Mouse (Mus musculus): Measurements from ENCODE around the gene Ctdspl. TPM values are rescaled to one million over a fixed set of nuclear protein-coding genes. Genes with fewer than 3 reads are reported as not detected.

The Ctdspl gene
- polyA plus RNA-seq, 1 experiment from 2014 or later, result 8.8 TPM

GRCm38 (mm10) chr9:119034069-119034468 lies 107.8 kb downstream of the Ctdspl start:
- no peak overlapping the region for H3K4me2 ChIP-seq (ENCODE audit: low read length)
- peaks cover 44% of the 10 kb centered on the region for H3K4me1 ChIP-seq (replicated peaks; ENCODE audit: control insufficient read depth, insufficient read depth, low read length)
- no peak overlapping the region for H3K9ac ChIP-seq (replicated peaks; ENCODE audit: low read depth, low read length)
- peaks cover 2% of the 10 kb centered on the region; the same call in 1 of the 2 replicates for H3K36me3 ChIP-seq (ENCODE audit: control insufficient read depth, insufficient read depth)
- H3K27me3 ChIP-seq (replicated peaks; ENCODE audit: control insufficient read depth, insufficient read depth, low read length), result no peaks in the 10 kb centered on the region
- WGBS, result 52% methylated on average over 8 of the region's 8 CpGs
- no peak overlapping the region for H3K27ac ChIP-seq (ENCODE audit: low read length)
- no peak for ATAC-seq
- H3K9me3 ChIP-seq (ENCODE audit: control insufficient read depth, low read length), result no peaks in the 10 kb centered on the region
- no peak overlapping the region for H3K4me3 ChIP-seq (replicated peaks; ENCODE audit: low read length)

GRCm38 (mm10) chr9:119034676-119035665 lies 108.7 kb downstream of the Ctdspl start:
- Histone ChIP-seq H3K4me3 (replicated peaks; ENCODE audit: low read length) (no peak overlapping the region), H3K9me3 (ENCODE audit: control insufficient read depth, low read length) (no peaks in the 10 kb centered on the region), H3K36me3 (ENCODE audit: control insufficient read depth, insufficient read depth) (peaks cover 2% of the 10 kb centered on the region; the same call in 1 of the 2 replicates), H3K9ac (replicated peaks; ENCODE audit: low read depth, low read length) (no peak overlapping the region), H3K4me2 (ENCODE audit: low read length) (no peak overlapping the region), H3K27me3 (replicated peaks; ENCODE audit: control insufficient read depth, insufficient read depth, low read length) (no peaks in the 10 kb centered on the region), H3K27ac (ENCODE audit: low read length) (no peak overlapping the region), H3K4me1 (replicated peaks; ENCODE audit: control insufficient read depth, insufficient read depth, low read length) (peaks cover 44% of the 10 kb centered on the region)
- 0 out of 2 replicates have a peak, but pooled peaks have one; percentile 7 for ATAC-seq
- WGBS, result 36% methylated on average over 29 of the region's 29 CpGs

DNA sequence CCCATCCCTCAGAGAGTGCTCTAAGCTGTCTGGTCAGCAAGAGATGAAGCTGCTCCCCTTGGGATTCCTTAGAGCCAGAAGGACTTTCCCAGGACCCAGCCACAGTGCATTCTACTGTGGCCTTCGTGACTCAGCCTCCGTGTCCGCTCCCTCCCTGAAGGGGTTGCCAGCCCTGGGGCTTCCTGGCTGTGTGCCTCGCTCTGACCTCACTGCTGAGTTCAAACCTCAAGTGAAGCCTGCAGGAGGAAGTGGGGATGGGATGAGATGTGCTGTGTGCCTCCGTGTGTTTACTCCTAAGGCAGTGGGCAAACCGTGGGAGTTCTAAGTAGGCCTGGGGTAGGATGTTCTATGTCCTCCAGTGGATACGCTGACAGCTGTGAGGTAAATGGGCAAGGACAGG lies 109.6 kb downstream of the Ctdspl start:
- H3K4me1 ChIP-seq (replicated peaks; ENCODE audit: control insufficient read depth, insufficient read depth, low read length), result peaks cover 48% of the 10 kb centered on the region
- WGBS, result 72% methylated on average over 7 of the region's 7 CpGs
- no peak overlapping the region for H3K9ac ChIP-seq (replicated peaks; ENCODE audit: low read depth, low read length)
- peaks cover 2% of the 10 kb centered on the region; the same call in 1 of the 2 replicates for H3K36me3 ChIP-seq (ENCODE audit: control insufficient read depth, insufficient read depth)
- H3K27ac ChIP-seq (ENCODE audit: low read length), result no peak overlapping the region
- no peak overlapping the region for H3K4me2 ChIP-seq (ENCODE audit: low read length)
- ATAC-seq, result no peak
- H3K27me3 ChIP-seq (replicated peaks; ENCODE audit: control insufficient read depth, insufficient read depth, low read length), result no peaks in the 10 kb centered on the region
- H3K9me3 ChIP-seq (ENCODE audit: control insufficient read depth, low read length), result no peaks in the 10 kb centered on the region
- no peak overlapping the region for H3K4me3 ChIP-seq (replicated peaks; ENCODE audit: low read length)

- H3K9ac ChIP-seq (replicated peaks; ENCODE audit: low read depth, low read length), result no peak overlapping the region
- H3K36me3 ChIP-seq (ENCODE audit: control insufficient read depth, insufficient read depth), result peaks cover 2% of the 10 kb centered on the region; the same call in 1 of the 2 replicates
- no peak overlapping the region for H3K4me3 ChIP-seq (replicated peaks; ENCODE audit: low read length)
- no peak overlapping the region for H3K27ac ChIP-seq (ENCODE audit: low read length)
- no peaks in the 10 kb centered on the region for H3K9me3 ChIP-seq (ENCODE audit: control insufficient read depth, low read length)
- 47% methylated on average over 15 of the region's 15 CpGs for WGBS
- H3K4me2 ChIP-seq (ENCODE audit: low read length), result no peak overlapping the region
- H3K27me3 ChIP-seq (replicated peaks; ENCODE audit: control insufficient read depth, insufficient read depth, low read length), result no peaks in the 10 kb centered on the region
- ATAC-seq, result no peak
- H3K4me1 ChIP-seq (replicated peaks; ENCODE audit: control insufficient read depth, insufficient read depth, low read length), result peaks cover 46% of the 10 kb centered on the region
Measured at GRCm38 (mm10) chr9:119037076-119037730, 111.0 kb downstream of the Ctdspl start.

- no peak overlapping the region for H3K9ac ChIP-seq (replicated peaks; ENCODE audit: low read depth, low read length)
- H3K4me1 ChIP-seq (replicated peaks; ENCODE audit: control insufficient read depth, insufficient read depth, low read length), result peaks cover 35% of the 10 kb centered on the region
- H3K4me2 ChIP-seq (ENCODE audit: low read length), result no peak overlapping the region
- no peaks in the 10 kb centered on the region for H3K9me3 ChIP-seq (ENCODE audit: control insufficient read depth, low read length)
- WGBS, result 96% methylated on average over 3 of the region's 3 CpGs
- peaks cover 2% of the 10 kb centered on the region; the same call in 1 of the 2 replicates for H3K36me3 ChIP-seq (ENCODE audit: control insufficient read depth, insufficient read depth)
- no peak overlapping the region for H3K4me3 ChIP-seq (replicated peaks; ENCODE audit: low read length)
- H3K27ac ChIP-seq (ENCODE audit: low read length), result no peak overlapping the region
- no peaks in the 10 kb centered on the region for H3K27me3 ChIP-seq (replicated peaks; ENCODE audit: control insufficient read depth, insufficient read depth, low read length)
- no peak for ATAC-seq
Measured at GRCm38 (mm10) chr9:119038574-119038973, 112.3 kb downstream of the Ctdspl start.

DNA sequence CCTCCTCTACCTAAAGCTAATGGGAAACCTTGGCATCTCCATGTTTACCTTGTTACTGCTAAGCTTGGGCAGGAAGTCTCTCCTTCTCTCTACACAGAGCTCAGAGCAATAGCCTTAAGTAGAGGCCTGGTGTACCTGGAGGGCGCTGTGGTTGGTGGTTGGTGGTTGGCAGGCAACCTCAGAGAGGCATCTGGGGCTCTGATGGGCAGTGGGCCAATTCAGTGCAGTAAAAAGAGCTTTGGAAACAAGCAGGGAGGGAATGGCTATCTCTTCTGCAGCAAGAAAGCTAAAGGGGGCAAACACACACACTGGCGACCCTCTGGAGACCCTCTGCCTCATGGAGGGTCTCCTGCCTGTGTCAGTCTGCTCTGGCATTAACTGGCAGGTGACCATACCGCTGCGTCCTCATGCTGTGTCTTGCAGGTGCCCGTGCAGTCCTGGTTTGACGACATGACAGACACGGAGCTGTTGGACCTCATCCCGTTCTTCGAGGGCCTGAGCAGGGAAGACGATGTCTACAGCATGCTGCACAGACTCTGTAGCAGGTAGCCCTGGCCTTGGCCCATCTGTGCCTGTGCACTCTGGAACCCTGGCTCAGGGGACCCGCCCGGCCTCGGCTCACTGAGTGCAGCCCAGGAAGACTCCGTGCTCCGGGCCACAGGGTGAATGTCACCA lies 114.0 kb downstream of the Ctdspl start:
- no peaks in the 10 kb centered on the region for H3K27me3 ChIP-seq (replicated peaks; ENCODE audit: control insufficient read depth, insufficient read depth, low read length)
- no peak for ATAC-seq
- H3K4me3 ChIP-seq (replicated peaks; ENCODE audit: low read length), result no peak overlapping the region
- H3K4me1 ChIP-seq (replicated peaks; ENCODE audit: control insufficient read depth, insufficient read depth, low read length), result peaks cover 20% of the 10 kb centered on the region
- no peak overlapping the region for H3K4me2 ChIP-seq (ENCODE audit: low read length)
- WGBS, result 70% methylated on average over 15 of the region's 15 CpGs
- no peaks in the 10 kb centered on the region for H3K9me3 ChIP-seq (ENCODE audit: control insufficient read depth, low read length)
- no peak overlapping the region for H3K9ac ChIP-seq (replicated peaks; ENCODE audit: low read depth, low read length)
- H3K36me3 ChIP-seq (ENCODE audit: control insufficient read depth, insufficient read depth), result peaks cover 2% of the 10 kb centered on the region; the same call in 1 of the 2 replicates
- no peak overlapping the region for H3K27ac ChIP-seq (ENCODE audit: low read length)

DNA sequence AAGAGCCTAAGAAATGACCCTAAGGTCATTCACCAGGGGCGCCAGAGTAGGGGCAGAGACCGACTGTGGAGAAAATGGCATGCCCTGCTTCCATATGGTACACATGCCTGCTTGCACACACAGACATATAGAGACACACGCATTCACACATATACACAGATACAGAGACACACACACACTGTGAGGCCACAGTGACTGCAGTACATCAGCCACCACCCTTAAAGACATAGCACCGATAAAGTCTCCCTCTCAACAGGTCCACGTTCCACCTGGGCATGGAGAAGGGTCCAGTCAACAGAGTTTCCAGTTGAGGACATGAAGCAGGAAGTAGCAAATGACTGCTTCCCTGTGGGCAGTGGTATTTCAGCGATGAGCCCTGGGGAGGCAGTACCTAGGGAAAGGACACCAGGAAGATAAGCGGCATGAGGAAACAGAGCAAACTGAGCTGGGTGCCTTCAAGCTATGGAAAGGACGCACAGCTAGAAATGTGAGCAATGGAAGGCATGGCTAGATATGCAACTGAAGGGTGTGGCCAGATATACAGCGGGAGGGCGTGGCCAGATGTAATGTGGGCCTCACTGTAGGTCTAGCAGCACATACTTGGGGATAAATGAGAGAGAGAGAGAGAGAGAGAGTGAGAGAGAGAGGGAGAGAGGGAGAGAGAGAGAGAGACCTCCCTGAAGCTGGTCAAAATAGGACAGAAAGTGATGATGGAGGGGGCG lies 122.1 kb downstream of the Ctdspl start:
- WGBS, result 88% methylated on average over 11 of the region's 11 CpGs
- no peak for ATAC-seq
- H3K4me3 ChIP-seq (replicated peaks; ENCODE audit: low read length), result no peak overlapping the region
- no peaks in the 10 kb centered on the region for H3K9me3 ChIP-seq (ENCODE audit: control insufficient read depth, low read length)
- no peak overlapping the region for H3K27ac ChIP-seq (ENCODE audit: low read length)
- no peaks in the 10 kb centered on the region for H3K27me3 ChIP-seq (replicated peaks; ENCODE audit: control insufficient read depth, insufficient read depth, low read length)
- no peak overlapping the region for H3K9ac ChIP-seq (replicated peaks; ENCODE audit: low read depth, low read length)
- peaks cover 7% of the 10 kb centered on the region for H3K4me1 ChIP-seq (replicated peaks; ENCODE audit: control insufficient read depth, insufficient read depth, low read length)
- H3K4me2 ChIP-seq (ENCODE audit: low read length), result no peak overlapping the region
- no peaks in the 10 kb centered on the region for H3K36me3 ChIP-seq (ENCODE audit: control insufficient read depth, insufficient read depth)

DNA sequence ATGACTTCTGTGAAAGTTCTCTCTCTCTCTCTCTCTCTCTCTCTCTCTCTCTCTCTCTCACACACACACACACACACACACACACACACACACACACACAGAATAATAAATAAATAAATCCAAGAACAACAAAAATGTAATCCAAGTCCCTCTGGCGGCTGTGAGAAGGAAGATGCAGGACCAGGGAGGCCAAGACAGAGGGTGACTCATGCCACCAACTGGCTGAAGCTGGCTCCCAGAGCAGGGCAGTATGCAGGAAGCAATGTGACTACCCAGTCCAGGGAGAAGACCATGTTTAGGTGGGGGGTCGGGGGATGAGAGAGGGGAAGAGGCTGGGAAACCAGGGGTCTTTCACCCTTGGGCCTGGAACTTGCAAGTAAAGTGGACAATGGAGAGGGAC lies 124.9 kb downstream of the Ctdspl start:
- no peak overlapping the region for H3K9ac ChIP-seq (replicated peaks; ENCODE audit: low read depth, low read length)
- H3K4me1 ChIP-seq (replicated peaks; ENCODE audit: control insufficient read depth, insufficient read depth, low read length), result peaks cover 7% of the 10 kb centered on the region
- H3K9me3 ChIP-seq (ENCODE audit: control insufficient read depth, low read length), result no peaks in the 10 kb centered on the region
- no peak overlapping the region for H3K4me3 ChIP-seq (replicated peaks; ENCODE audit: low read length)
- no peaks in the 10 kb centered on the region for H3K36me3 ChIP-seq (ENCODE audit: control insufficient read depth, insufficient read depth)
- 81% methylated on average over 2 of the region's 2 CpGs for WGBS
- H3K4me2 ChIP-seq (ENCODE audit: low read length), result no peak overlapping the region
- H3K27me3 ChIP-seq (replicated peaks; ENCODE audit: control insufficient read depth, insufficient read depth, low read length), result no peaks in the 10 kb centered on the region
- ATAC-seq, result no peak
- no peak overlapping the region for H3K27ac ChIP-seq (ENCODE audit: low read length)
